Mouse (Mus musculus) liver, embryonic 16.5 days (tissue): ENCODE measurements around the gene Ostm1. TPM values are rescaled to one million over a fixed set of nuclear protein-coding genes. Genes with fewer than 3 reads are reported as not detected.

Experiments
- ATAC-seq: fragments of 200-750 bp; cut with Nextera tagmentation; 2 replicates; pipeline ENCODE4 v1.8.0; 2017; ENCODE audit warnings: low read depth, mild to moderate bottlenecking, moderate number of reproducible peaks, moderate library complexity
- H3K27ac ChIP-seq: fragments of 300-500 bp; sonication (generic); 2 replicates; pipeline ENCODE4 v1.5.1; 2014; ENCODE audit warnings: mild to moderate bottlenecking, low read length
- H3K27me3 ChIP-seq: fragments of 300-500 bp; sonication (generic); 2 replicates; pipeline ENCODE4 v1.6.1; 2014; ENCODE audit warnings: low read depth, low read length, mixed read lengths; ENCODE audit not compliant: control insufficient read depth, insufficient read depth
- H3K36me3 ChIP-seq: fragments of 300-500 bp; sonication (generic); 2 replicates; pipeline ENCODE4 v1.6.1; 2014; ENCODE audit warnings: mild to moderate bottlenecking; ENCODE audit not compliant: control insufficient read depth, insufficient read depth
- H3K4me1 ChIP-seq: fragments of 300-500 bp; sonication (generic); 2 replicates; pipeline ENCODE4 v1.6.1; 2014; ENCODE audit warnings: low read depth, low read length, mixed read lengths; ENCODE audit not compliant: control insufficient read depth
- H3K4me2 ChIP-seq: fragments of 300-500 bp; sonication (generic); 2 replicates; pipeline ENCODE4 v1.6.1; 2014; ENCODE audit warnings: low read depth, low read length, mixed read lengths
- H3K4me3 ChIP-seq: fragments of 300-500 bp; sonication (generic); 2 replicates; pipeline ENCODE4 v1.5.1; 2014; ENCODE audit warnings: low read depth, mild to moderate bottlenecking, low read length
- H3K9ac ChIP-seq: fragments of 300-500 bp; sonication (generic); 2 replicates; pipeline ENCODE4 v1.6.1; 2014; ENCODE audit warnings: low read depth, low read length
- H3K9me3 ChIP-seq: fragments of 300-500 bp; sonication (generic); replicated peaks from 2 replicates; pipeline ENCODE4 v1.6.1; 2016; ENCODE audit warnings: low read length; ENCODE audit not compliant: control insufficient read depth
- WGBS: fragments of 180-500 bp; shearing (Covaris S2); extraction: QIAGEN DNeasy Blood & Tissue Kit; methylation state at CpG from one replicate; pipeline ENCODE4 v1.1.7; 2014; ENCODE audit not compliant: insufficient replicate concordance; 5-methylcytosine and 5-hydroxymethylcytosine counted together
- polyA plus RNA-seq: library from polyadenylated mRNA; unstranded; fragments of >200 nt; fragmentation: Nextera tagmentation; extraction: Ambion mirVana; gene quantifications from 2 replicates; pipeline ENCODE4 v1.2.1, GENCODE M21; 2015

Gene Ostm1
- polyA plus RNA-seq, 1 experiment from 2014 or later: 10.5 TPM

GRCm38 (mm10) chr10:42633361-42634121 lies 49.9 kb downstream of the Ostm1 start:
- Histone ChIP-seq H3K36me3 (no peaks in the 10 kb centered on the region), H3K4me1 (peaks cover 4% of the 10 kb centered on the region; the same call in 1 of the 2 replicates), H3K4me3 (peak overlapping the region; percentile 46), H3K27ac (no peak overlapping the region), H3K27me3 (peaks cover 94% of the 10 kb centered on the region), H3K9ac (no peak overlapping the region), H3K9me3 (no peaks in the 10 kb centered on the region), H3K4me2 (peak overlapping the region; percentile 46)
- ATAC-seq: no peak
- 5% methylated on average over 23 of the region's 23 CpGs for WGBS

DNA sequence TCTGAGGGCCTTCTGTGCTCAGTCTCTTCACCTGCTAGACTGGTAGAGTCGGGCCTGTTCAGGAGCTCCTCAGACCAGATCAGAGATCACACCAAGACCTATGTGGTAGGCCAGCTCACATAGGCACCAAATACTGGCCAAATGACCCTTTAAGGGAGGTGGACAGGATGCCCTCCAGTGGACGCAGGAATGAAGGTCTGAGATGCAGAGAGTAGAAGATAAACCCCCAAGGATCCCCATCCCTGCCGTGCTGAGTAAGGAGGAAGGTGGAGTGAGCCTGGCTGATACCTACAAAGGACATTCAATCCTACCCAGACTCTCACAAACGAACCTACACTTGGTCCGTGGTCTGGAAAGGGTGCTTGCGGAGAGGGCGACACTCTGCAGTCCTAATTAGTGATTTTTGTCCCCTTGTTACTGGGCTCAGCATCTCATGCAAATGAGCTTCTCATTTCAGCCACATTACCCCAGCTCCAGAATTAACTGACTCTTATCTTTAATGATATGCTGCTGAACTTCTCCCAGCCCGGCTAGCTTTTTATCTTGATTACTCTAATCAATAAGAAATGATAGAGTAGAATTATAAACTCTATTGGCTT lies 50.6 kb downstream of the Ostm1 start:
- H3K27me3 ChIP-seq: peaks cover 88% of the 10 kb centered on the region
- H3K4me1 ChIP-seq: peaks cover 4% of the 10 kb centered on the region; the same call in 1 of the 2 replicates
- H3K9me3 ChIP-seq: no peaks in the 10 kb centered on the region
- H3K4me3 ChIP-seq: no peak overlapping the region
- ATAC-seq: no peak
- H3K36me3 ChIP-seq: no peaks in the 10 kb centered on the region
- no peak overlapping the region for H3K27ac ChIP-seq
- 0 out of 2 replicates have a peak overlapping the region, but pooled peaks have one; percentile 46 for H3K4me2 ChIP-seq
- WGBS: 2% methylated on average over 8 of the region's 8 CpGs
- H3K9ac ChIP-seq: no peak overlapping the region

DNA sequence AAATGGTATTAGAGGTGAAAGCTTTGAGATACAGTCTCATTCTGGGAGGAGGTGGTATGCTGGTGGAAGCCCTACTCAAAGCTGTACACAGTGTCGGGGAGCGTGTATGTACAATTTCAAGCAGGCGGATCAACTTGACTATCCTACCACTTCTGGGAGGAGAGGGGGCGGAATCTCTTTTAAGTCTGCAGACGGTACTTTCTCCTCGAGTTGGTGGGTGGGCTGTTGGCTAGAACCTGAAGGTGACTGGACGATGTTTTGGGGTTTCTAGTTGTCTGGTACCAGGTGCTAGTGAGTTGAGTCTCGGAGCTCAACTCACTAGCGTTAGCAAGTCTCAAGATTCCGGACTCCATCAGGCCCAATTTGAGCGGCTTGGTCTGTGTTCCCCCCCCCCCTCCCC lies 51.4 kb downstream of the Ostm1 start:
- Histone ChIP-seq H3K27me3 (peaks cover 79% of the 10 kb centered on the region), H3K27ac (no peak overlapping the region), H3K9me3 (no peaks in the 10 kb centered on the region), H3K4me2 (no peak overlapping the region), H3K36me3 (no peaks in the 10 kb centered on the region), H3K9ac (no peak overlapping the region), H3K4me1 (peaks cover 4% of the 10 kb centered on the region; the same call in 1 of the 2 replicates), H3K4me3 (no peak overlapping the region)
- ATAC-seq: no peak
- WGBS: 8% methylated on average over 11 of the region's 11 CpGs

- H3K9ac ChIP-seq: no peak overlapping the region
- H3K36me3 ChIP-seq: no peaks in the 10 kb centered on the region
- H3K27me3 ChIP-seq: peaks cover 72% of the 10 kb centered on the region
- H3K27ac ChIP-seq: no peak overlapping the region
- H3K4me1 ChIP-seq: peaks cover 4% of the 10 kb centered on the region; the same call in 1 of the 2 replicates
- no peaks in the 10 kb centered on the region for H3K9me3 ChIP-seq
- no peak for ATAC-seq
- peak overlapping the region; percentile 9; the same call in 1 of the 2 replicates for H3K4me3 ChIP-seq
- 2% methylated on average over 43 of the region's 52 CpGs for WGBS
- no peak overlapping the region; the same call in 1 of the 2 replicates for H3K4me2 ChIP-seq
These were observed 52.1 kb downstream of the Ostm1 start for GRCm38 (mm10) chr10:42635566-42636359.

DNA sequence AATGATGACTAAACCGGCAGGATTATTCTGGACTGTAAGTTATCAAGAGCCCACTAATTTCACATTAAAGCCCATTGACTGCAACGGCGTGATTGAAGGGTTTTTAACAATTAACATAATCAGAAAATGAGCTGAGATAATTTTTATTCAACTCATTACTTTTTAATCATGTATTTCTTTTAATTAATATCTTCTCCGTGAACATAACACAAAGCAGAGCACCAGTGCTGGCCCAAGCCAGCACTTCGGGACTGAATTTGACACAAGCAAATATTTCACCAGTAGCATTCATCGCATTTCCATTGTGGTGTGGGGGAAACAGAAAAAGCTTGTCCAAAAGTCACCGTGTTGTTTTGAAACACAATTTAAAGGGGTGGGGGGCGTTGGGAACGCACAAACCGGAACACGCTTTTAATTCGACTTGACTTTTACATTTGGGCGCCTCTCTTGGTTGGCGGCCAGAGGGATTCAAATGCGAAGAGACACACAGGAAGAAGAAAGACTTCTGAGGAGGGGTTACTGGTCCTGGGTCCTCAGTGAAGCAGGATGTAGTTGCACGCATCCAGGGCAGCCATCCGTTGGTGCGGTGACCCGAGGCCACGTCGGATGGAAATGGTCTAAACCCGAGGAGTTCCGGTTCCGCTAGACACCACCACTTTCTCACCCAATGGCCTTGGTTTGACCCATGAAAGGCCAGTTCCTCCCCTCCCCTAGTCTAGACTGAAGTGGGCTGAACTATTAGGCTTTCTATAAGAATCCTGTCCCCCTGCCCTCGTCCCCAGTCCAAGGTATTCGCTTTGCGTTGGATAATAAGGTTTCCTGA lies 52.9 kb downstream of the Ostm1 start:
- no peak overlapping the region for H3K9ac ChIP-seq
- WGBS: 4% methylated on average over 27 of the region's 27 CpGs
- H3K36me3 ChIP-seq: no peaks in the 10 kb centered on the region
- H3K9me3 ChIP-seq: no peaks in the 10 kb centered on the region
- no peak overlapping the region for H3K27ac ChIP-seq
- H3K4me1 ChIP-seq: peaks cover 4% of the 10 kb centered on the region; the same call in 1 of the 2 replicates
- ATAC-seq: no peak
- H3K4me2 ChIP-seq: peak overlapping the region; percentile 17
- H3K27me3 ChIP-seq: peaks cover 64% of the 10 kb centered on the region
- 0 out of 2 replicates have a peak overlapping the region, but pooled peaks have one; percentile 0 for H3K4me3 ChIP-seq

GRCm38 (mm10) chr10:42637183-42637788 lies 53.7 kb downstream of the Ostm1 start:
- ATAC-seq: no peak

GRCm38 (mm10) chr10:42639856-42640255 lies 56.2 kb downstream of the Ostm1 start:
- Histone ChIP-seq H3K4me3 (no peak overlapping the region), H3K36me3 (no peaks in the 10 kb centered on the region), H3K9me3 (no peaks in the 10 kb centered on the region), H3K27ac (no peak overlapping the region), H3K27me3 (peaks cover 31% of the 10 kb centered on the region), H3K9ac (no peak overlapping the region), H3K4me1 (peaks cover 4% of the 10 kb centered on the region; the same call in 1 of the 2 replicates), H3K4me2 (no peak overlapping the region)
- no peak for ATAC-seq
- WGBS: 65% methylated on average over 6 of the region's 6 CpGs

More at GRCm38 (mm10) chr10:42637183-42637788, 53.7 kb downstream of the Ostm1 start:
- H3K27me3 ChIP-seq: peaks cover 57% of the 10 kb centered on the region
- H3K9ac ChIP-seq: no peak overlapping the region
- 0 out of 2 replicates have a peak overlapping the region, but pooled peaks have one; percentile 0 for H3K4me3 ChIP-seq
- WGBS: 4% methylated on average over 18 of the region's 18 CpGs
- H3K4me1 ChIP-seq: peaks cover 4% of the 10 kb centered on the region; the same call in 1 of the 2 replicates
- no peak overlapping the region for H3K27ac ChIP-seq
- H3K4me2 ChIP-seq: peak overlapping the region; percentile 17
- H3K36me3 ChIP-seq: no peaks in the 10 kb centered on the region
- H3K9me3 ChIP-seq: no peaks in the 10 kb centered on the region

- Histone ChIP-seq H3K4me2 (no peak overlapping the region), H3K4me3 (no peak overlapping the region), H3K9ac (no peak overlapping the region), H3K9me3 (no peaks in the 10 kb centered on the region), H3K4me1 (no peaks in the 10 kb centered on the region), H3K27ac (no peak overlapping the region), H3K36me3 (no peaks in the 10 kb centered on the region), H3K27me3 (no peaks in the 10 kb centered on the region; the same call in 1 of the 2 replicates)
- ATAC-seq: no peak
- 67% methylated on average over 9 of the region's 9 CpGs for WGBS
These were observed 60.0 kb downstream of the Ostm1 start for GRCm38 (mm10) chr10:42643638-42644037.
